Mouse (Mus musculus) bone marrow macrophage, adult 2 months (primary cell): Measurements from ENCODE around the gene Dleu7. TPM values are rescaled to one million over a fixed set of nuclear protein-coding genes. Genes with fewer than 3 reads are reported as not detected.

ENCODE experiments used
- H3K27ac ChIP-seq: 2 replicates; pipeline ENCODE4 v1.5.1; 2012; ENCODE audit warnings: low read depth, low read length; ENCODE audit not compliant: insufficient read depth
- H3K4me1 ChIP-seq: 2 replicates; pipeline ENCODE4 v1.6.1; 2012; ENCODE audit warnings: low read length; ENCODE audit not compliant: control insufficient read depth, insufficient read depth
- H3K4me3 ChIP-seq: 2 replicates; pipeline ENCODE4 v1.5.1; 2012; ENCODE audit warnings: mild to moderate bottlenecking, low read length, moderate library complexity; ENCODE audit not compliant: insufficient read depth
- CTCF ChIP-seq: IDR thresholded peaks from 2 replicates; pipeline ENCODE4 v1.5.1; 2012; ENCODE audit warnings: low read depth, mild to moderate bottlenecking, low read length, moderate library complexity
- POLR2A ChIP-seq: IDR thresholded peaks from 2 replicates; pipeline ENCODE4 v1.6.1; 2012; ENCODE audit warnings: mild to moderate bottlenecking, low read depth, low read length, borderline replicate concordance
- polyA plus RNA-seq: library from polyadenylated mRNA; stranded (reverse); fragments of >200 nt; gene quantifications from 2 replicates; pipeline ENCODE4 v1.2.4, GENCODE M21; 2012; ENCODE audit not compliant: missing spikeins, insufficient read depth, insufficient read length

Gene Dleu7
- polyA plus RNA-seq, 1 experiment = not detected

DNA sequence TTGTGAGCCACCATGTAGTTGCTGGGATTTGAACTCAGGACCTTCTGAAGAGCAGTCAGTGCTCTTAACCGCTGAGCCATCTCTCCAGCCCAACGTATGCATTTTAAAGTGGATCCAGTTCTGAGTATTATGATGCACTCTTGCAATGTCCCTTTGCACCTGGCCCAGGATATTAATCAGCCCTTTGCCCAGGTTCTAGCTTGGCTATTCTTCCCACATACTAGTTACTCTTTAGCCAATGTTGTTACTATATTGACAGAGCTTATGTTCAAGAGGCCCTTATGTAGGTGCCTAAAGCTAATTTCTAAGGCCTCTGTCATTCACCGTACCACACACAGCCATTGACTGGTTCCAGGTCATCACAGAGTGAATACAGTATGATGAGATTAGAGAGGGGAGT, 4.1 kb downstream of the Dleu7 start:
- H3K4me1 ChIP-seq = peaks cover 3% of the 10 kb centered on the region
- no peak overlapping the region for H3K27ac ChIP-seq
- H3K4me3 ChIP-seq = no peak overlapping the region
- TF ChIP-seq CTCF (no peak), POLR2A (no peak)

DNA sequence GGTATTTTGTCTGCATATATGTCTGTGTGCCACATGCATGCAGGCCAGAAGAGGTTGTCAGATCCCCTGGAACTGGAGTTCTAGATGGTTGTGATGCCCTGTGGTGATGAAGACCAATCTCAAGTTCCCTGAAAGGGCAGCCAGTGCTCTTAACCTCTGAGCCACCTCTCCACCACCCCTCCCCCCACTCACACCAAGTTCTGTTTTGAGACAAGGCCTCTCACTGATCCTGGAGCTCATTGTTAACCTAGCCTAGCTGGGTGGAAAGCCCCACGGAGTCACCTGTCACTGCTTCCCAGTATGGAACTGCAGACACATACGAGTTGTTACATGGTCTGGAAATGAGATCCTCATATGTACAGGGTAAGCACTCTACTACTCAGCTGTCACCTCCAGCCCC, 9.9 kb downstream of the Dleu7 start:
- H3K27ac ChIP-seq = no peak overlapping the region
- no peak overlapping the region for H3K4me3 ChIP-seq
- H3K4me1 ChIP-seq = no peaks in the 10 kb centered on the region
- TF ChIP-seq CTCF = no peak
- TF ChIP-seq POLR2A = no peak

DNA sequence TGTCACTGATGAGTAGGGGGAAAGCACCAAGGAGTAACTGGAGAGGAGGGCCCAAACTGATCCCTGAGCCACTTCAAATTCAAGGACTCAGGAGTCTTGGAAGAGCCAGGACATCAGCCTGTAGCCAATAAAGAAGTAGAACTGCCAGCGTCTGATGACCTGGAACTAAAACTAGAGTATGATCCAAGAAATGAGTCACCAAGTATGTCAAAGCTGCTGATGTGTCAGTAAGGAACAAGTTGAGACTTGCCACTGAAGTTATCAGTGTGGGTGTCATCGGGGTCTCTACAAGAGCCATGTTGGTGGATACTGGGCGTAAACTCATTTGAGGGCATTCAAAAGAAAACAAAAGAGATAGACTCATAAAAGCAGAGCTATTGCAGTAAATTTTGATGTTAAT, 19.2 kb downstream of the Dleu7 start:
- no peak for TF ChIP-seq POLR2A
- no peak for TF ChIP-seq CTCF

DNA sequence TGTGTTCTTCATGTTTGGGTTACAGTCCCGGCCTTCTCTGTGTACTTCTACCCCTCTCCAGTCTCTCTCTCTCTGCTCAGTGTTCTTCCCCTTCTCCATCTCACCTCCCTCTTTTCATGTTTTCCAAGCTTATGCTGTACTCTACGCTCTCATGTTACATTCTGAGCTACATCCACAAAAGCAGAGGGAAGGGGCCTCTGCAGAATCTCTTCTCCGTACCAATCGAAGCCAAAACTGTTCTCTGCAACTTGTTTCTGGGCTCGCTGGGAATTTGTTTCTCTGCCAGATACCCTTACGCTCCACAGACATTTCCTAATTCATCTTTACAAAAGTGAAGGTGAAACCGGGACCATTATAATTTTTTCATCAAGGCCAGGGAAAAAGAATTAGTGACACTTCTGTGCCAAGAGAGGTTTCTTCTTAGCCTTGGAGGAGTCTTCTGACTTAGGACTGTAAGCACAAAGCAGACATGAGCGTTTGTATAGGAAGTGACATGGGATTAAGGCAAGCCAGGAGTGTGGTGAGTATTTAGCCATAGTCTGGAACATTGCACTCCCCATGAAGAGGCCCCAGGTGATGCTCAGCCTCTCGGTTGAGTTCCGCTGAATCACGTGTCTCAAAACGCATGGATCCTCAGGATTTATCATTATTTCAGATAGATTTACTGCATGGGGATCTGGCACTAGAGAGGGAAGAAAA, 22.0 kb downstream of the Dleu7 start:
- H3K4me1 ChIP-seq = peaks cover 7% of the 10 kb centered on the region
- TF ChIP-seq POLR2A = no peak
- no peak for TF ChIP-seq CTCF
- no peak overlapping the region for H3K27ac ChIP-seq
- H3K4me3 ChIP-seq = no peak overlapping the region

More for the DNA sequence above, 19.2 kb downstream of the Dleu7 start:
- Histone ChIP-seq H3K27ac (0 out of 2 replicates have a peak overlapping the region, but pooled peaks have one; percentile 38), H3K4me3 (no peak overlapping the region), H3K4me1 (peaks cover 7% of the 10 kb centered on the region)

DNA sequence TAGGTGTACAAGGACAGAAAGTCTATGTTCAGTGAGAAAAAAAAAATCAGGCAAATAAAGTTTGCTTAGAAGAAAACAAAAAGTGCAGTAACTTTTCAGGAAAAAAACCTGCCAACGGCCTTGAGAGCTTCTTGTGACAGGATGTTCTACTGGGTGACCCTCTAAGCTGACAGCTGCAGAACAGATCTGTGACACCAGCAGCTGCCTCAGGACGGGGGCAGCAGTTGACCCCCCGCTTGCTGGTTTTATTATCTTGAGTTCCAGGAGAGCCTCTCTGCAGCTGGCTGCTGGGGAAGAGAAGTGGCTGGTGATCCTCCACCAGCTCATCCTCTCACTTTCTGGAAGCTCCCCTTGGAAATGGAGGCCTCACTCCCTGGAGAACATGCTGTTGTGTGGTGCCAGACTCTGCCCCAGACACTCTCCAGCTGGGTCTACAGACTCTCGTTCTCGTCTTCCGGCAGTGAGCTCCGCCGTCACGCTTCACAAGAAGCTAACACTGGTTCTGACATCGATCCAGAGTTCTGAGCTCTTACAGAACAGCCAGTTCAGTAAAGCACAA, 33.8 kb downstream of the Dleu7 start:
- Histone ChIP-seq H3K27ac (no peak overlapping the region), H3K4me3 (no peak overlapping the region), H3K4me1 (no peaks in the 10 kb centered on the region)
- TF ChIP-seq POLR2A (no peak), CTCF (no peak)

DNA sequence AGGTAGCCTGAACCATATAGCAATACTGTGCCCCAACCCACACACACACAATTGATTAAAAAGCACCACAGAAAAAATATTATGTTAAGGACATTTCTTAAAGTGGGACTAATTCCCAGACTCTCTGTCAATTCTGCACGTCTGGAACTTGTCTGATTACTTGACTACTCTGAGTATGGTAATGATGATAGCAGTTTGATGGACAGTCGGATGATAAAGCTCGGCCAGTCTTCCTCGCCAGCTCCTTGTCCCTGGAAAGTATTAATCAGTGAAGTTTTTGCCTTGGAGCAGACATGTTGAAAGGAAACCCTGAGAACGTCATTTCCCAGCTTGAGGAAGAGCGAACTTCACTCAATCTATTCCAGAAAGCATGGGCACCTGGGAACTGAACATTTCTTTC, 34.7 kb downstream of the Dleu7 start:
- TF ChIP-seq POLR2A = no peak
- no peak for TF ChIP-seq CTCF
- Histone ChIP-seq H3K27ac (no peak overlapping the region), H3K4me1 (no peaks in the 10 kb centered on the region), H3K4me3 (no peak overlapping the region)

DNA sequence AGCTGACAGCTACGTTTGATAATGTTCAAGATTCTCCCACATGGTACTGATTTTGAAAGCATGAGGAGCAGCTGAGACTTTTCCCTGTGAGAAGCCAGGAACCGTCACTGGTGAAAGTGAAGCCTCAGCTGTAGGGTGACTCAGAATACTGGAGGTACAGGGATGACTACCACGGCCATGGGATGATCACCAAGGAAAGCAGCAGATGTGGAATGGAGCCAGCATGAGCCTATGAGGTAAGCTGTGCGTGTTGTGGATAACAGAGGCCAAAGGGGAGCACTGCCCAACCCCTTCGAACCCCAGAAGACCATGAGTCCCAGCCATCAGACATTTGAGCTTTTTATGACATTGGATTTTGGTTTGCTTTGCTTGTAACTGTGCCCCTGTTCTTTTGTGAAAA, 36.8 kb downstream of the Dleu7 start:
- no peak overlapping the region for H3K27ac ChIP-seq
- no peak overlapping the region for H3K4me3 ChIP-seq
- TF ChIP-seq POLR2A (no peak), CTCF (no peak)

DNA sequence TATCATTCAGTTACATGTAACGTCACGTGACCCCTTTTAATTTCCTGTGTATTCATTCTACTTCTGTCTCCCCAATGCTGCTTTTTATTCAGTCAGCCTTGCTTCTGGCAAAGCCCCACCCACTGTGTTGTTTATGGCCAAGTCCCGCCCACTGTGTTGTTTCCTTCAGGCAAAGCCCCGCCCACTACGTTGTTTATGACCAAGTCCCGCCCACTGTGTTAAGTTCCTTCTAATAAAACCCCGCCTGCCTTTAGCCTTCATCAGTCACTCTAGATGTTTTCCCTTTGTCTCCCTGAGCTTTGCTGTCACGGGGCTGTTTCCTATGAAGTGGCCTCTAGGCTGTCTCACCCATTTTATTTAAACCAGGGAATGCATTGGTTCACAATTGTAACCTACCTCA, 38.5 kb downstream of the Dleu7 start:
- Histone ChIP-seq H3K27ac (no peak overlapping the region), H3K4me1 (no peaks in the 10 kb centered on the region), H3K4me3 (no peak overlapping the region)
- TF ChIP-seq CTCF = no peak
- no peak for TF ChIP-seq POLR2A

More for the DNA sequence above, 36.8 kb downstream of the Dleu7 start:
- H3K4me1 ChIP-seq = no peaks in the 10 kb centered on the region

DNA sequence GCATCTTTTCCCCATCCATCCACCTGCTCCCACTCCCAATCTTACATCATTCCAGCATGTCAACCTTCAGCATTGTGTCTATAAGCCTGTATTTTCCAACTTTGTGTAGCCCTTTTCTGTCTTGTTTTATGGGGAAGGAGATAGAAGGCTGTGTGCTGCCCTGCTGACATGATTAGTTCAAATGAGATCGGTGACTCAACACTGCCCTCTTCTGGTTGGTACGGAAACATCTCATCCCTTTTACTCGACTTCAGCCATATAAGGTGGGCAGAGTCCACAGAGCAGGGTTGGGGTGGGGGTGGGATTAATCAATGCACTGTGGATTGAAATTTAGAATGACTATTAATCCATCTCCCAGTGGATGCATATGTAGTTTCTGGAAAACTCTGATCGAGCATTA, 40.8 kb downstream of the Dleu7 start:
- no peak overlapping the region for H3K4me3 ChIP-seq
- no peaks in the 10 kb centered on the region for H3K4me1 ChIP-seq
- TF ChIP-seq CTCF = 0 out of 2 replicates have a peak, but pooled peaks have one; percentile 30
- TF ChIP-seq POLR2A = no peak

DNA sequence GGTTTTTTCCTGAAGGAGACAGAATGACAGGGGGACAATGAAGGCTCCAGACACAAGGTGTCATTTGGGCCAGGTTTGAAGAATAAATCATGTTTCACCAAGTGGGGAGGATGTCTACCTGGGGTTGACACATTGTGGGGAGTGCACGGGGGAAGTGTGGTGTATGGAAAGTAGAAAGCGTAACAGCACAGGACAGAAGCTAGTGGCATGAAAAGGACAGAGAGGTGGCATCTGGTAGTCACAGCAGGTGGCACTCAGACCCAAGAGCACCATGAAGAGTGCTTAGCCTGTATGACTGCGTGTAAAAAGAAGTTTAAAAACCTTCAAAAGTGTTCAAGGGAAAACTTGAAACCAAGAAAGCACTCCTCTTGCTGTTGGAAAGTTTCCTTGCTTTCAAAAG, 42.8 kb downstream of the Dleu7 start:
- H3K4me3 ChIP-seq = no peak overlapping the region
- TF ChIP-seq CTCF = no peak
- no peak for TF ChIP-seq POLR2A
- H3K27ac ChIP-seq = no peak overlapping the region
- H3K4me1 ChIP-seq = peaks cover 9% of the 10 kb centered on the region

More for the DNA sequence above, 40.8 kb downstream of the Dleu7 start:
- no peak overlapping the region for H3K27ac ChIP-seq
